ENCODE assay signal across 8 mouse cellular contexts in the genomic region with DNA sequence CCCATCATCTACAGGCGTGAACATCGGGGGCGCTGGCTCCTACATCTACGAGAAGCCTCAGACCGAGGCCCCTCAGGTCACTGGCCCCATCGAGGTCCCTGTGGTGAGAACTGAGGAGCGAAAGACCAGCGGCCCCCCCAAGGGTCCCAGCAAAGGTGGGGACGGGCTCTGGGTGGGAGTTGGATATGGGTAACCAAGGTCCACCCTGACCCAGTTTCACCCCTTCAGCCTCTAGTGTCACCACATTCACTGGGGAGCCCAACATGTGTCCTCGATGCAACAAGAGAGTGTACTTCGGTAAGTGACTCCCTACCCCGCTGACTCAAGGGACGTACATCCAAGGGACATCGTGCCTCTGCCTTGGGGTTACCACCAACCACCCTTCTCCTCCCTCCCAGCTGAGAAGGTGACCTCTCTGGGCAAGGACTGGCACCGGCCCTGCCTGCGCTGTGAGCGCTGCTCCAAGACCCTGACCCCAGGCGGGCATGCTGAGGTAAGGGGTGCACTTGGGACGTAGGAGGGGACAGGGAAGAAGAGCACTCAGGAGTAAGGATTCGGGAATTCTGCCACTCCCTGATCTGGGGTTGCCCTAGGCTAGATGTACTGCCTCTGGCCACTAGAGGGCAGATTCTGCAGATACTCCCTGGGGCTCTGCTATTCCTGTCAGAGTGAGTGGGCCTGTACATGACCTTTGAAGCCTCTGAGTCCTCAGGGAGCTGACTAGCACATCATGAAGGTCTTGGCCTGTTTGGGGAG. TPM values are rescaled to one million over a fixed set of nuclear protein-coding genes. Genes with fewer than 3 reads are reported as not detected.
DNase-seq lines count a peak whose midpoint lies in the region; ATAC-seq and TF ChIP-seq lines count a peak whose summit lies in the region.

No protein-coding gene starts in this region.

- H3K9ac ChIP-seq in forebrain, embryonic 11.5 days (ENCODE audit: low read length), result no peak overlapping the region
- peak overlapping the region; percentile 21 for H3K9ac ChIP-seq in heart, adult 2 months (ENCODE audit: low read depth, low read length)
- no peak overlapping the region for H3K9ac ChIP-seq in lung, embryonic 14.5 days
- H3K9ac ChIP-seq in hindbrain, embryonic 13.5 days, result no peak overlapping the region
- H3K9ac ChIP-seq in forebrain, embryonic 15.5 days (replicated peaks), result no peak overlapping the region

- 80% methylated on average over 20 of the region's 20 CpGs for WGBS in forebrain, embryonic 11.5 days
- 78% methylated on average over 20 of the region's 20 CpGs for WGBS in forebrain, embryonic 10.5 days
- 81% methylated on average over 20 of the region's 20 CpGs for WGBS in thymus, adult 2 months
- 44% methylated on average over 20 of the region's 20 CpGs for WGBS in heart, adult 2 months
- 72% methylated on average over 20 of the region's 20 CpGs for WGBS in lung, embryonic 14.5 days
- WGBS in hindbrain, embryonic 13.5 days, result 77% methylated on average over 20 of the region's 20 CpGs
- WGBS in forebrain, embryonic 15.5 days, result 83% methylated on average over 20 of the region's 20 CpGs

- H3K27me3 ChIP-seq in forebrain, embryonic 11.5 days (ENCODE audit: control insufficient read depth, insufficient read depth, low read length), result peaks cover 5% of the 10 kb centered on the region
- peaks cover 67% of the 10 kb centered on the region for H3K27me3 ChIP-seq in forebrain, embryonic 10.5 days (ENCODE audit: poor library complexity, severe bottlenecking)
- H3K27me3 ChIP-seq in thymus, adult 2 months (ENCODE audit: control insufficient read depth, insufficient read depth, low read length), result no peaks in the 10 kb centered on the region; the same call in 1 of the 2 replicates
- H3K27me3 ChIP-seq in heart, adult 2 months (ENCODE audit: control insufficient read depth, insufficient read depth, low read length), result no peaks in the 10 kb centered on the region
- no peaks in the 10 kb centered on the region for H3K27me3 ChIP-seq in lung, embryonic 14.5 days (ENCODE audit: insufficient read depth, low read length)
- peaks cover 11% of the 10 kb centered on the region; the same call in 1 of the 2 replicates for H3K27me3 ChIP-seq in hindbrain, embryonic 13.5 days
- H3K27me3 ChIP-seq in forebrain, embryonic 15.5 days, result no peaks in the 10 kb centered on the region

- TF ChIP-seq POLR2A in thymus, adult 2 months (IDR thresholded peaks at IDR 0.05; ENCODE audit: control insufficient read depth, extremely low read depth, insufficient read depth, low read length, poor library complexity), result no peak
- TF ChIP-seq POLR2A in heart, adult 2 months (IDR thresholded peaks at IDR 0.05; ENCODE audit: insufficient read depth, low read depth, low read length), result 0 out of 2 replicates have a peak, but pooled peaks have one; percentile 21

- no peak for ATAC-seq in forebrain, embryonic 11.5 days (replicated peaks; ENCODE audit: low FRiP score)
- no peak for ATAC-seq in lung, embryonic 14.5 days (ENCODE audit: insufficient read depth)
- ATAC-seq in hindbrain, embryonic 13.5 days (ENCODE audit: low FRiP score), result no peak
- no peak for ATAC-seq in forebrain, embryonic 15.5 days (replicated peaks)

- H3K4me3 ChIP-seq in forebrain, embryonic 11.5 days (ENCODE audit: low read depth, low read length), result no peak overlapping the region
- H3K4me3 ChIP-seq in forebrain, embryonic 10.5 days, result no peak overlapping the region
- H3K4me3 ChIP-seq in thymus, adult 2 months (ENCODE audit: control insufficient read depth, insufficient read depth, low read length), result no peak overlapping the region
- H3K4me3 ChIP-seq in heart, adult 2 months, result peak overlapping the region; percentile 84
- H3K4me3 ChIP-seq in lung, embryonic 14.5 days (ENCODE audit: low read depth, low read length), result no peak overlapping the region
- H3K4me3 ChIP-seq in hindbrain, embryonic 13.5 days, result no peak overlapping the region
- H3K4me3 ChIP-seq in forebrain, embryonic 15.5 days, result no peak overlapping the region

- peak; percentile 71 for DNase-seq in forebrain, embryonic 11.5 days (ENCODE audit: low spot score)
- no peak for DNase-seq in forebrain, embryonic 10.5 days (ENCODE audit: extremely low spot score, low spot score)
- peak; percentile 55 for DNase-seq in thymus, adult 2 months
- DNase-seq in thymus, adult 18-20 months, result no peak
- DNase-seq in heart, adult 2 months, result peak; percentile 73 to 76
- peak; percentile 52 for DNase-seq in lung, embryonic 14.5 days

- no peaks in the 10 kb centered on the region for H3K9me3 ChIP-seq in forebrain, embryonic 11.5 days (ENCODE audit: control insufficient read depth, low read length)
- no peaks in the 10 kb centered on the region for H3K9me3 ChIP-seq in forebrain, embryonic 10.5 days
- no peaks in the 10 kb centered on the region for H3K9me3 ChIP-seq in lung, embryonic 14.5 days (ENCODE audit: low read depth, low read length)
- no peaks in the 10 kb centered on the region for H3K9me3 ChIP-seq in hindbrain, embryonic 13.5 days
- H3K9me3 ChIP-seq in forebrain, embryonic 15.5 days, result no peaks in the 10 kb centered on the region

- intact Hi-C loops in heart, adult 2 months (cut with DNase I), result loop anchor here (5.0 kb wide), 1 partner anchor 192 kb away; no protein-coding TSS in a partner anchor

- no peak overlapping the region for H3K4me2 ChIP-seq in forebrain, embryonic 11.5 days (ENCODE audit: low read depth, low read length, severe bottlenecking)
- H3K4me2 ChIP-seq in lung, embryonic 14.5 days, result no peak overlapping the region
- H3K4me2 ChIP-seq in hindbrain, embryonic 13.5 days, result no peak overlapping the region
- H3K4me2 ChIP-seq in forebrain, embryonic 15.5 days (replicated peaks), result no peak overlapping the region

- peaks cover 35% of the 10 kb centered on the region for H3K4me1 ChIP-seq in forebrain, embryonic 11.5 days (replicated peaks; ENCODE audit: control insufficient read depth, insufficient read depth, low read length)
- H3K4me1 ChIP-seq in forebrain, embryonic 10.5 days, result peaks cover 76% of the 10 kb centered on the region
- peaks cover 25% of the 10 kb centered on the region for H3K4me1 ChIP-seq in thymus, adult 2 months (replicated peaks; ENCODE audit: control insufficient read depth, insufficient read depth, low read length)
- peaks cover 50% of the 10 kb centered on the region for H3K4me1 ChIP-seq in heart, adult 2 months (ENCODE audit: control insufficient read depth, insufficient read depth, low read length)
- peaks cover 25% of the 10 kb centered on the region for H3K4me1 ChIP-seq in lung, embryonic 14.5 days (ENCODE audit: insufficient read depth)
- H3K4me1 ChIP-seq in hindbrain, embryonic 13.5 days (replicated peaks), result peaks cover 77% of the 10 kb centered on the region
- peaks cover 44% of the 10 kb centered on the region for H3K4me1 ChIP-seq in forebrain, embryonic 15.5 days

- no peak overlapping the region for H3K27ac ChIP-seq in forebrain, embryonic 11.5 days (ENCODE audit: low read depth, low read length)
- H3K27ac ChIP-seq in forebrain, embryonic 10.5 days, result no peak overlapping the region
- H3K27ac ChIP-seq in thymus, adult 2 months (ENCODE audit: control insufficient read depth, insufficient read depth, low read length), result no peak overlapping the region
- H3K27ac ChIP-seq in heart, adult 2 months, result peak overlapping the region; percentile 100
- no peak overlapping the region for H3K27ac ChIP-seq in lung, embryonic 14.5 days (ENCODE audit: low read depth)
- no peak overlapping the region for H3K27ac ChIP-seq in hindbrain, embryonic 13.5 days
- no peak overlapping the region for H3K27ac ChIP-seq in forebrain, embryonic 15.5 days (replicated peaks)

- H3K36me3 ChIP-seq in forebrain, embryonic 11.5 days (ENCODE audit: control insufficient read depth, insufficient read depth, low read length), result peaks cover 2% of the 10 kb centered on the region; the same call in 1 of the 2 replicates
- peaks cover 28% of the 10 kb centered on the region for H3K36me3 ChIP-seq in forebrain, embryonic 10.5 days (replicated peaks)
- H3K36me3 ChIP-seq in thymus, adult 2 months (ENCODE audit: control insufficient read depth, insufficient read depth, low read length), result no peaks in the 10 kb centered on the region
- peaks cover 21% of the 10 kb centered on the region for H3K36me3 ChIP-seq in heart, adult 2 months (ENCODE audit: control insufficient read depth, insufficient read depth, low read length)
- peaks cover 25% of the 10 kb centered on the region for H3K36me3 ChIP-seq in lung, embryonic 14.5 days (ENCODE audit: insufficient read depth)
- H3K36me3 ChIP-seq in hindbrain, embryonic 13.5 days, result peaks cover 25% of the 10 kb centered on the region
- H3K36me3 ChIP-seq in forebrain, embryonic 15.5 days, result peaks cover 18% of the 10 kb centered on the region

- peak; percentile 71; the same call in 1 of the 2 replicates for TF ChIP-seq CTCF in thymus, adult 2 months (IDR thresholded peaks at IDR 0.05; ENCODE audit: borderline replicate concordance, control insufficient read depth, extremely low read depth, insufficient read depth, low read length, poor library complexity)
- TF ChIP-seq CTCF in heart, adult 2 months (IDR thresholded peaks at IDR 0.05), result no peak; the same call in 1 of the 2 replicates
- TF ChIP-seq CTCF in lung, embryonic 14.5 days (IDR thresholded peaks at IDR 0.05; ENCODE audit: low read depth), result peak; percentile 80

- no peak for TF ChIP-seq EP300 in heart, adult 2 months (IDR thresholded peaks at IDR 0.05; ENCODE audit: insufficient read depth, low read depth, low read length)

- H3K79me2 ChIP-seq in heart, adult 2 months (replicated peaks; ENCODE audit: control insufficient read depth, insufficient read depth, low read length), result 0 out of 2 replicates have a peak, but pooled peaks cover 1% of the 10 kb centered on the region

RNA-seq across cellular contexts. Expression of a gene that starts 1.9 kb away (rescaled TPM):
- polyA plus RNA-seq in forebrain, embryonic 11.5 days (2014; fragmentation: Nextera tagmentation; extraction: Ambion mirVana), result 61.3 and 66.5 TPM in 2 replicates
- polyA plus RNA-seq in forebrain, embryonic 10.5 days (2016; fragmentation: Nextera tagmentation; extraction: Ambion mirVana), result 59.2 and 59.5 TPM in 2 replicates
- 904 and 1,218 TPM in 2 replicates for polyA plus RNA-seq in thymus, adult 2 months (2012; rRNA removed)
- 100 to 1,000 TPM; 194 to 200 TPM for total RNA-seq in heart, adult 2 months (2021)
- polyA plus RNA-seq in heart, adult 2 months (2012; rRNA removed), result 429 and 531 TPM in 2 replicates
- polyA plus RNA-seq in lung, embryonic 14.5 days (2014; fragmentation: Nextera tagmentation; extraction: Ambion mirVana), result 237 and 267 TPM in 2 replicates
- polyA plus RNA-seq in hindbrain, embryonic 13.5 days (2015; fragmentation: Nextera tagmentation; extraction: Ambion mirVana), result 47.1 and 48.0 TPM in 2 replicates
- 29.1 and 31.5 TPM in 2 replicates for polyA plus RNA-seq in forebrain, embryonic 15.5 days (2015; fragmentation: Nextera tagmentation; extraction: Ambion mirVana)

RNA-seq across cellular contexts. Expression of a gene that starts 4.1 kb away (rescaled TPM):
- polyA plus RNA-seq in forebrain, embryonic 11.5 days (2014; fragmentation: Nextera tagmentation; extraction: Ambion mirVana), result 186 and 217 TPM in 2 replicates
- polyA plus RNA-seq in forebrain, embryonic 10.5 days (2016; fragmentation: Nextera tagmentation; extraction: Ambion mirVana), result 172 and 182 TPM in 2 replicates
- polyA plus RNA-seq in thymus, adult 2 months (2012; rRNA removed), result 95.9 and 282 TPM in 2 replicates
- 1,000 to 10,000 TPM; 1,390 to 1,660 TPM for total RNA-seq in heart, adult 2 months (2021)
- 3,159 and 3,188 TPM in 2 replicates for polyA plus RNA-seq in heart, adult 2 months (2012; rRNA removed)
- 266 and 273 TPM in 2 replicates for polyA plus RNA-seq in lung, embryonic 14.5 days (2014; fragmentation: Nextera tagmentation; extraction: Ambion mirVana)
- polyA plus RNA-seq in hindbrain, embryonic 13.5 days (2015; fragmentation: Nextera tagmentation; extraction: Ambion mirVana), result 324 and 347 TPM in 2 replicates
- 407 and 414 TPM in 2 replicates for polyA plus RNA-seq in forebrain, embryonic 15.5 days (2015; fragmentation: Nextera tagmentation; extraction: Ambion mirVana)

RNA-seq across cellular contexts. Expression of a gene that starts 12.0 kb away (rescaled TPM):
- polyA plus RNA-seq in forebrain, embryonic 11.5 days (2014; fragmentation: Nextera tagmentation; extraction: Ambion mirVana), result 57.2 and 58.2 TPM in 2 replicates
- 66.4 and 69.6 TPM in 2 replicates for polyA plus RNA-seq in forebrain, embryonic 10.5 days (2016; fragmentation: Nextera tagmentation; extraction: Ambion mirVana)
- 96.2 and 125 TPM in 2 replicates for polyA plus RNA-seq in thymus, adult 2 months (2012; rRNA removed)
- total RNA-seq in heart, adult 2 months (2021), result under 1 TPM; 0.34 to 0.52 TPM
- polyA plus RNA-seq in heart, adult 2 months (2012; rRNA removed), result 0.45 and 0.67 TPM in 2 replicates
- polyA plus RNA-seq in lung, embryonic 14.5 days (2014; fragmentation: Nextera tagmentation; extraction: Ambion mirVana), result 35.1 and 35.4 TPM in 2 replicates
- polyA plus RNA-seq in hindbrain, embryonic 13.5 days (2015; fragmentation: Nextera tagmentation; extraction: Ambion mirVana), result 19.9 and 20.7 TPM in 2 replicates
- 22.6 and 24.9 TPM in 2 replicates for polyA plus RNA-seq in forebrain, embryonic 15.5 days (2015; fragmentation: Nextera tagmentation; extraction: Ambion mirVana)

RNA-seq across cellular contexts. Expression of a gene that starts 41.6 kb away (rescaled TPM):
- 17.0 and 20.3 TPM in 2 replicates for polyA plus RNA-seq in forebrain, embryonic 11.5 days (2014; fragmentation: Nextera tagmentation; extraction: Ambion mirVana)
- polyA plus RNA-seq in forebrain, embryonic 10.5 days (2016; fragmentation: Nextera tagmentation; extraction: Ambion mirVana), result 18.7 and 20.3 TPM in 2 replicates
- polyA plus RNA-seq in thymus, adult 2 months (2012; rRNA removed), result 47.6 and 60.9 TPM in 2 replicates
- total RNA-seq in heart, adult 2 months (2021), result under 1 TPM in 1 of 2 experiments, not detected in 1; 0.18 TPM
- 0.41 TPM in 1 of 2 replicates, not detected in the other for polyA plus RNA-seq in heart, adult 2 months (2012; rRNA removed)
- polyA plus RNA-seq in lung, embryonic 14.5 days (2014; fragmentation: Nextera tagmentation; extraction: Ambion mirVana), result 4.3 and 6.1 TPM in 2 replicates
- polyA plus RNA-seq in hindbrain, embryonic 13.5 days (2015; fragmentation: Nextera tagmentation; extraction: Ambion mirVana), result 32.4 and 34.9 TPM in 2 replicates
- polyA plus RNA-seq in forebrain, embryonic 15.5 days (2015; fragmentation: Nextera tagmentation; extraction: Ambion mirVana), result 38.9 and 41.1 TPM in 2 replicates

RNA-seq across cellular contexts. Expression of a gene that starts 46.1 kb away (rescaled TPM):
- 25.3 and 27.7 TPM in 2 replicates for polyA plus RNA-seq in forebrain, embryonic 11.5 days (2014; fragmentation: Nextera tagmentation; extraction: Ambion mirVana)
- polyA plus RNA-seq in forebrain, embryonic 10.5 days (2016; fragmentation: Nextera tagmentation; extraction: Ambion mirVana), result 21.2 and 22.7 TPM in 2 replicates
- 163 and 208 TPM in 2 replicates for polyA plus RNA-seq in thymus, adult 2 months (2012; rRNA removed)
- total RNA-seq in heart, adult 2 months (2021), result 10 to 100 TPM; 44.8 to 54.8 TPM
- polyA plus RNA-seq in heart, adult 2 months (2012; rRNA removed), result 35.4 and 42.4 TPM in 2 replicates
- polyA plus RNA-seq in lung, embryonic 14.5 days (2014; fragmentation: Nextera tagmentation; extraction: Ambion mirVana), result 22.8 and 24.1 TPM in 2 replicates
- polyA plus RNA-seq in hindbrain, embryonic 13.5 days (2015; fragmentation: Nextera tagmentation; extraction: Ambion mirVana), result 13.7 and 16.6 TPM in 2 replicates
- polyA plus RNA-seq in forebrain, embryonic 15.5 days (2015; fragmentation: Nextera tagmentation; extraction: Ambion mirVana), result 15.2 and 17.9 TPM in 2 replicates

Comparison
In these comparisons a context has a peak if more than half of its experiments do, and no peak if none do; other contexts are left out.
1. DNase-seq: peak in forebrain, embryonic 11.5 days (single experiment), thymus, adult 2 months (single experiment), heart, adult 2 months (2 of 2) and lung, embryonic 14.5 days (single experiment); none in forebrain, embryonic 10.5 days (single experiment) and thymus, adult 18-20 months (0 of 2).
2. RNA of a gene that starts 12.0 kb away (polyA plus RNA-seq): 96.2 to 125 TPM in thymus, adult 2 months, 66.4 to 69.6 TPM in forebrain, embryonic 10.5 days, 57.2 to 58.2 TPM in forebrain, embryonic 11.5 days, 35.1 to 35.4 TPM in lung, embryonic 14.5 days, 22.6 to 24.9 TPM in forebrain, embryonic 15.5 days and 19.9 to 20.7 TPM in hindbrain, embryonic 13.5 days; 0.45 to 0.67 TPM in heart, adult 2 months; every median in the first group is over 10 times any median in the second.